Mouse (Mus musculus): ENCODE measurements around the gene Tmem240. TPM values are rescaled to one million over a fixed set of nuclear protein-coding genes. Genes with fewer than 3 reads are reported as not detected.

Gene Tmem240
- polyA plus RNA-seq, 1 experiment from 2014 or later: 7.5 TPM

DNA sequence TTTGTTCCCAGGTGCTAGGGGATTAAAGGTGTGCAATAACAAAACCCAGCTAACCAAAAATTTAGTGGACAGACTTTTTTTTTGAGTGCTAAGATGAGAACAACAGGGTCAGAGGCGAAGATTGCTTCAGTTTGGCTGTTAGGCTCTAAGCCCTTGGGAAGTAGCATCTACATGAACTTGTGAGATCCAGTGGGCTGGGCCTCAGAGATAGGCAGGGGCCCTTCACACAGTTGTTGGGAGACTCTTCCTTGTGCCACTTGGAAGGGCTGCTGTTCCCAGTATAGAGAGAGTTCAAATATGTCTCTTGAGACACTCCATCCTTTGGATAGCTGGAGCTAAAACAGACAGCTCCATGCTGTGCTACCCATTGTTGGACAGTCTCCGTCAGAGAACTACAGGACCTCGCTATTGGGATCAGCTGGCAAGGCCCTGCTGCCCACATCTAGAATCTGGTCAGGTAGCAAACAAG is 55.5 kb downstream of the Tmem240 start, which contains the start of gene Ankrd65:
Gene Ankrd65, plus strand, starts transcription at position 419 of the 469 bp plus-strand sequence.
- Histone ChIP-seq H3K4me3 (replicated peaks; ENCODE audit: low read depth, low read length) (no peak within 1 kb of the TSS), H3K27me3 (ENCODE audit: control insufficient read depth, insufficient read depth, low read length) (no peaks in the 10 kb centered on the region), H3K27ac (replicated peaks; ENCODE audit: low read depth, low read length) (no peak within 1 kb of the TSS), H3K4me1 (ENCODE audit: control insufficient read depth, insufficient read depth, low read length) (no peaks in the 10 kb centered on the region), H3K9me3 (ENCODE audit: control insufficient read depth, low read length) (no peaks in the 10 kb centered on the region), H3K9ac (replicated peaks; ENCODE audit: low read length) (no peak within 1 kb of the TSS), H3K4me2 (ENCODE audit: low read length) (no peak within 1 kb of the TSS), H3K36me3 (ENCODE audit: control insufficient read depth, insufficient read depth, low read length) (no peaks in the 10 kb centered on the region)
- no peak for ATAC-seq (ENCODE audit: low FRiP score, low TSS enrichment)
- DNase-seq: no peak
- 77% methylated on average over 3 of the region's 3 CpGs for WGBS

Small RNAs within 50 kb of the gene (microRNA-seq; reads per million reads assigned to microRNA genes)
- not detected for gene Gm27743

Other genes starting within 250 kb of the Tmem240 start
- 1,231 and 1,263 TPM in 2 replicates for gene Gnb1, start 243.4 kb upstream of the Tmem240 start, polyA plus RNA-seq (2014; fragmentation: Nextera tagmentation; extraction: Ambion mirVana)
- gene Nadk, start 172.4 kb upstream of the Tmem240 start, polyA plus RNA-seq (2014; fragmentation: Nextera tagmentation; extraction: Ambion mirVana): 70.4 and 95.1 TPM in 2 replicates
- 15.6 and 19.9 TPM in 2 replicates for gene Slc35e2, start 133.4 kb upstream of the Tmem240 start, polyA plus RNA-seq (2014; fragmentation: Nextera tagmentation; extraction: Ambion mirVana)
- 49.4 and 49.9 TPM in 2 replicates for gene Cdk11b, start 109.9 kb upstream of the Tmem240 start, polyA plus RNA-seq (2014; fragmentation: Nextera tagmentation; extraction: Ambion mirVana)
- gene Gm10563, start 89.4 kb upstream of the Tmem240 start, polyA plus RNA-seq (2014; fragmentation: Nextera tagmentation; extraction: Ambion mirVana): not detected in 2 replicates
- 2.5 and 3.9 TPM in 2 replicates for gene Mmp23, start 81.4 kb upstream of the Tmem240 start, polyA plus RNA-seq (2014; fragmentation: Nextera tagmentation; extraction: Ambion mirVana)
- 39.6 and 40.8 TPM in 2 replicates for gene Mib2, start 65.6 kb upstream of the Tmem240 start, polyA plus RNA-seq (2014; fragmentation: Nextera tagmentation; extraction: Ambion mirVana)
- gene Fndc10, start 40.5 kb upstream of the Tmem240 start, polyA plus RNA-seq (2014; fragmentation: Nextera tagmentation; extraction: Ambion mirVana): 6.3 and 13.8 TPM in 2 replicates
- 162 and 177 TPM in 2 replicates for gene Ssu72, start 30.0 kb upstream of the Tmem240 start, polyA plus RNA-seq (2014; fragmentation: Nextera tagmentation; extraction: Ambion mirVana)
- gene Atad3a, start 26.3 kb downstream of the Tmem240 start, polyA plus RNA-seq (2014; fragmentation: Nextera tagmentation; extraction: Ambion mirVana): 77.4 and 79.8 TPM in 2 replicates
- gene Vwa1, start 39.9 kb downstream of the Tmem240 start, polyA plus RNA-seq (2014; fragmentation: Nextera tagmentation; extraction: Ambion mirVana): 18.0 and 24.4 TPM in 2 replicates
- 0.43 and 0.51 TPM in 2 replicates for gene Tmem88b, start 51.1 kb downstream of the Tmem240 start, polyA plus RNA-seq (2014; fragmentation: Nextera tagmentation; extraction: Ambion mirVana)
- gene Ankrd65, start 55.6 kb downstream of the Tmem240 start, polyA plus RNA-seq (2014; fragmentation: Nextera tagmentation; extraction: Ambion mirVana): not detected in 2 replicates
- 255 and 298 TPM in 2 replicates for gene Mrpl20, start 68.1 kb downstream of the Tmem240 start, polyA plus RNA-seq (2014; fragmentation: Nextera tagmentation; extraction: Ambion mirVana)
- gene Ccnl2, start 77.7 kb downstream of the Tmem240 start, polyA plus RNA-seq (2014; fragmentation: Nextera tagmentation; extraction: Ambion mirVana): 134 and 162 TPM in 2 replicates
- gene Aurkaip1, start 96.5 kb downstream of the Tmem240 start, polyA plus RNA-seq (2014; fragmentation: Nextera tagmentation; extraction: Ambion mirVana): 118 and 129 TPM in 2 replicates
- 6.0 and 17.5 TPM in 2 replicates for gene Mxra8, start 104.9 kb downstream of the Tmem240 start, polyA plus RNA-seq (2014; fragmentation: Nextera tagmentation; extraction: Ambion mirVana)
- gene Dvl1, start 112.6 kb downstream of the Tmem240 start, polyA plus RNA-seq (2014; fragmentation: Nextera tagmentation; extraction: Ambion mirVana): 15.3 and 18.0 TPM in 2 replicates
- 0.31 and 0.57 TPM in 2 replicates for gene Tas1r3, start 128.6 kb downstream of the Tmem240 start, polyA plus RNA-seq (2014; fragmentation: Nextera tagmentation; extraction: Ambion mirVana)
- gene Cptp, start 134.6 kb downstream of the Tmem240 start, polyA plus RNA-seq (2014; fragmentation: Nextera tagmentation; extraction: Ambion mirVana): 24.6 and 31.2 TPM in 2 replicates
- gene Ints11, start 134.7 kb downstream of the Tmem240 start, polyA plus RNA-seq (2014; fragmentation: Nextera tagmentation; extraction: Ambion mirVana): 78.2 and 83.2 TPM in 2 replicates
- gene Pusl1, start 157.0 kb downstream of the Tmem240 start, polyA plus RNA-seq (2014; fragmentation: Nextera tagmentation; extraction: Ambion mirVana): 45.8 and 54.5 TPM in 2 replicates
- gene Acap3, start 157.0 kb downstream of the Tmem240 start, polyA plus RNA-seq (2014; fragmentation: Nextera tagmentation; extraction: Ambion mirVana): 76.6 and 84.8 TPM in 2 replicates
- 131 and 138 TPM in 2 replicates for gene Ube2j2, start 209.0 kb downstream of the Tmem240 start, polyA plus RNA-seq (2014; fragmentation: Nextera tagmentation; extraction: Ambion mirVana)
- gene C1qtnf12, start 227.5 kb downstream of the Tmem240 start, polyA plus RNA-seq (2014; fragmentation: Nextera tagmentation; extraction: Ambion mirVana): 7.1 and 8.3 TPM in 2 replicates

Measured in midbrain, embryonic 14.5 days (tissue).